Comparison of ENCODE assay signal across 1 mouse cellular context in genomic region chr19:4878405-4879323, GRCm38 (mm10).
TF ChIP-seq lines count a peak whose summit lies in the region.

TSS of gene Zdhhc24 (plus strand) at chr19:4878668.

TF ChIP-seq in MEL, 35 proteins besides CTCF, POLR2A, EP300 and RAD21 (continued from another document):
- TF ChIP-seq HCFC1 (IDR thresholded peaks at IDR 0.05; ENCODE audit: low read depth, low read length) (peak; percentile 80), ETS1 (IDR thresholded peaks at IDR 0.05; ENCODE audit: low read depth, low read length) (no peak), POLR2AphosphoS5 (IDR thresholded peaks at IDR 0.05; ENCODE audit: borderline replicate concordance, low read depth, low read length) (no peak; the same call in 1 of the 2 replicates), USF2 (IDR thresholded peaks at IDR 0.05; ENCODE audit: borderline replicate concordance in 1 of 2, insufficient read depth in 1 of 2, low read depth in 1 of 2, low read length in 2 of 2) (no peak)
